Mouse (Mus musculus): Measurements from ENCODE around the gene Zfp512b. TPM values are rescaled to one million over a fixed set of nuclear protein-coding genes. Genes with fewer than 3 reads are reported as not detected.
A peak's percentile ranks its signal among the peaks of the same experiment; 100 is the strongest.

Gene Zfp512b
- polyA plus RNA-seq, 1 experiment, result 64.1 TPM

DNA sequence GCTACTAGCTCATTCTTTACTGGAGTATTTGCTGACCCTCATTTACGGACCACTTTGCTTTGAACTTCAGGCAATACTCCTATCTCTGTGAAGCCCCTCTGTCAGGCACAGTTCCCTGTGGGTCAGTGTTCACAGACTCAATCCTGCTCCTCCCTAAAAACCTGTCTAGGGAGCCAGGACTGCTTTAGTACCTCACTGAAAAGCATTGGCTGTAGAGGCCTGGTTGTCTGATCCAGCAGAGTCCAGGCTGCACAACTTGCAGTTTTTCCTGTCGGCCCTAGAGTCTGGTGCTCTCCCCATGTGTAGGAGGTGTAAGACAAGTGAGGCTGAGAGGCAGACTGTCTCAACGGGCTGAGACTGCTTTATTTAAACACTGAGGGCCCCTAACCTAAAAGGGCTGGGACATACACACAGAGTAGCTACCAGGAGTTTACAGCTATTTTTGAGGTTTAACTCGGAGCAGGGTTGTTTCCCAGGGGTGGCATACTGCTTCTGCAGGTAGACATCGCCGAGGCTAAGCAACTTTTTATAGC lies 7.7 kb upstream of the Zfp512b start:
- TF ChIP-seq CTCF (IDR thresholded peaks at IDR 0.05; ENCODE audit: extremely low read depth, insufficient read depth, low read length) (no peak), POLR2A (IDR thresholded peaks at IDR 0.05; ENCODE audit: extremely low read depth, insufficient read depth, low read length) (0 out of 2 replicates have a peak, but pooled peaks have one; percentile 13)
- H3K27ac ChIP-seq (ENCODE audit: insufficient read depth, low read length), result peak overlapping the region; percentile 77; the same call in 1 of the 2 replicates
- peak overlapping the region; percentile 72; the same call in 1 of the 2 replicates for H3K4me3 ChIP-seq (ENCODE audit: insufficient read depth, low read length)
- H3K4me1 ChIP-seq (ENCODE audit: control insufficient read depth, insufficient read depth, low read length), result peaks cover 2% of the 10 kb centered on the region; the same call in 1 of the 2 replicates

- Histone ChIP-seq H3K4me1 (ENCODE audit: control insufficient read depth, insufficient read depth, low read length) (peaks cover 2% of the 10 kb centered on the region; the same call in 1 of the 2 replicates), H3K4me3 (ENCODE audit: insufficient read depth, low read length) (peak within 1 kb of the TSS; percentile 65), H3K27ac (ENCODE audit: insufficient read depth, low read length) (peak within 1 kb of the TSS; percentile 86)
- TF ChIP-seq CTCF (IDR thresholded peaks at IDR 0.05; ENCODE audit: extremely low read depth, insufficient read depth, low read length), result no peak
- TF ChIP-seq POLR2A (IDR thresholded peaks at IDR 0.05; ENCODE audit: extremely low read depth, insufficient read depth, low read length), result 0 out of 2 replicates have a peak, but pooled peaks have one; percentile 51
Observed at GRCm38 (mm10) chr2:181598454-181599351, 6.1 kb upstream of the Zfp512b start, which contains the start of gene Samd10. TSS of gene Samd10 (minus strand) at chr2:181599212.

- Histone ChIP-seq H3K27ac (ENCODE audit: insufficient read depth, low read length) (no peak overlapping the region), H3K4me3 (ENCODE audit: insufficient read depth, low read length) (no peak overlapping the region; the same call in 1 of the 2 replicates), H3K4me1 (ENCODE audit: control insufficient read depth, insufficient read depth, low read length) (peaks cover 2% of the 10 kb centered on the region; the same call in 1 of the 2 replicates)
- no peak for TF ChIP-seq POLR2A (IDR thresholded peaks at IDR 0.05; ENCODE audit: extremely low read depth, insufficient read depth, low read length)
- no peak for TF ChIP-seq CTCF (IDR thresholded peaks at IDR 0.05; ENCODE audit: extremely low read depth, insufficient read depth, low read length)
Observed at GRCm38 (mm10) chr2:181597378-181598061, 4.9 kb upstream of the Zfp512b start.

DNA sequence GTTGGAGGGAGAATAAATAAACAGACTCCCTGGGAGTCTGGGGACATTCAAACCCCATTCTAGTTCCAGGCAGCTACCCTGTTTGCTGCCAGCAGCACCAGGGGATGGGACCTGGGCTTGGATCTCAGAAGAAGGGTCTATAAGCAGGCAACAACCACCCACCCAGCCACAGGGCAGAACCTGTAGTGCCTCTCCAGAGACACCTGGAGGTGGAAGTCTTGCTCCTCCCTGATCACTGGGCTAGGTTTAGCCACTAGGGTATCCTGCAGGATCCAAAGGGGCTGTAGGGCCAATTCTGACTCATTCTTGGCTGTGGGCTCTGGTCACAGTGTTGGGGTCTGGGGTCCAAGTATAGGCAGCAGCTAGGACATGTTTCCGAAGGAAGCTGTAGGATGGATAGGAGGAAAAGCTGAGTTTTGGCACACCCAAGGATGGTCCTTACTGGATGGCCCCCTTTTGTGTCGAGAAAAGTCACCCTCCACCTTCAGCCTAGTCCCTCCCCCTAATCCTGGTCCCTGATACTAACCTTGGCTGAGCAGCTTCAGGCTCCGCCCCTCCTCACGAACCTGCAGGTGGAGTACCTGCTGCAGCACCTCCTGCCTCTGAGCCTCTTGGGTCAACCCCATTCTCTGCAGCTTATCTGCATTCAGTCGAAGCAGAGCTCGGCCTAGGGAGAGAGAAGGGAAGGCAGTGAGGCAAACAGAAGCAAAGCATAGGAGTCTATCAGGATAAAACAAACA lies 3.8 kb upstream of the Zfp512b start:
- peaks cover 2% of the 10 kb centered on the region; the same call in 1 of the 2 replicates for H3K4me1 ChIP-seq (ENCODE audit: control insufficient read depth, insufficient read depth, low read length)
- H3K4me3 ChIP-seq (ENCODE audit: insufficient read depth, low read length), result no peak overlapping the region
- TF ChIP-seq POLR2A (IDR thresholded peaks at IDR 0.05; ENCODE audit: extremely low read depth, insufficient read depth, low read length) (no peak), CTCF (IDR thresholded peaks at IDR 0.05; ENCODE audit: extremely low read depth, insufficient read depth, low read length) (no peak)
- H3K27ac ChIP-seq (ENCODE audit: insufficient read depth, low read length), result no peak overlapping the region

DNA sequence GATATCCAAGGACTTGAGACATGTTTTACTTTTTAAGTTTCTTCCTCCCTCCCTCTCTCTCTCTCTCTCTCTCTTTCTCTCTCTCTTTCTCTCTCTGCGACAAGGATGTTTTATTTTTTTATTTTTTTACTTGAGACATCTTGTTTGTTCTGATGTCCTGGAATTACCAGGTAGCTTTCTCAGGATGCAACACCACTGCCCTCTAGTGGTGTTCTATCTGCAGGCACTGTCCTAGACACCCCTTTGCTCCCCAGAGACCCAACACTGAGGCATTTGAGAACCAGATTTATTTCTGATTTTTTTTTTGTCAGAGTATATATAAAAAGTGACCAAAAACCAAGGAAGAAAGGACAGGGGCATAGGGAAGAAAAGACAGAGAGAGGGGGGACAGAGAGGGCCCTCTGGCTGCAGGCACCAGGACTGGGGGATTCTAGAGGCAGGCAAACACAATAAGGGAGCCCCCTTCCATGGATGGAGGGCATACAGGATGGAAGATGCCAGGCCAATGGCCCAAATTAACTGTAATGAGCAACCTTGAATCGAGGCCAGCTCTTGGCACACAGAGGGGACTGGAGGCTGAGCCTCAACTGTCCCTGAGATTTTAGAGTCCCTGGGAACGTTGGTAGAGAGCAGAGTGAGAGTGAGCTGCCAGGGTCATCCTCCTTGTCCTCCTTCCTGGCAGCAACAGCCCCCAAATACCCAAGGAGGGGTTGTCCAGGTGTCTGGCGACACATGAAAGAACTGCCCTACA lies 2.5 kb upstream of the Zfp512b start:
- Histone ChIP-seq H3K4me1 (ENCODE audit: control insufficient read depth, insufficient read depth, low read length) (peaks cover under 1% of the 10 kb centered on the region; the same call in 1 of the 2 replicates), H3K27ac (ENCODE audit: insufficient read depth, low read length) (no peak overlapping the region), H3K4me3 (ENCODE audit: insufficient read depth, low read length) (no peak overlapping the region)
- TF ChIP-seq POLR2A (IDR thresholded peaks at IDR 0.05; ENCODE audit: extremely low read depth, insufficient read depth, low read length) (no peak), CTCF (IDR thresholded peaks at IDR 0.05; ENCODE audit: extremely low read depth, insufficient read depth, low read length) (peak; percentile 73)

DNA sequence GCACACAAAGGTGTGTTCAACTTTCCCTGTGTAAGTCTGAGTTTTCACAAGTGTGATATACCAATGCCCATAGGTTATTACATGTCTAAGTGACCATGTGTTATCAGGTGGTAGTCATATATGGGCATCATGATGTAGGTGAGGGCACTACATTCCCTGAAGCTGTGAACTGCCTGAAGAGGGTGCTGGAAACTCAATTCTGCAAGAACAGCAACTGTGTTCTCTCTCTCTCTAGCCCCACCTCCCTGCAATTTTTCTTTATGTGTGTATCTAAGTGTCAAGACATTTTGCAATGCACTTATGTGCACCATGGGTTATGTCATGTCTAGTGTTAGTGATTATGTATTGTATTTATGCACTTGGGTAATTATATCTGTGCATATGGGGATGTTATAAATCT lies 1.3 kb upstream of the Zfp512b start:
- H3K4me1 ChIP-seq (ENCODE audit: control insufficient read depth, insufficient read depth, low read length), result no peaks in the 10 kb centered on the region
- H3K4me3 ChIP-seq (ENCODE audit: insufficient read depth, low read length), result no peak overlapping the region
- TF ChIP-seq CTCF (IDR thresholded peaks at IDR 0.05; ENCODE audit: extremely low read depth, insufficient read depth, low read length), result no peak
- TF ChIP-seq POLR2A (IDR thresholded peaks at IDR 0.05; ENCODE audit: extremely low read depth, insufficient read depth, low read length), result no peak
- H3K27ac ChIP-seq (ENCODE audit: insufficient read depth, low read length), result no peak overlapping the region; the same call in 1 of the 2 replicates

DNA sequence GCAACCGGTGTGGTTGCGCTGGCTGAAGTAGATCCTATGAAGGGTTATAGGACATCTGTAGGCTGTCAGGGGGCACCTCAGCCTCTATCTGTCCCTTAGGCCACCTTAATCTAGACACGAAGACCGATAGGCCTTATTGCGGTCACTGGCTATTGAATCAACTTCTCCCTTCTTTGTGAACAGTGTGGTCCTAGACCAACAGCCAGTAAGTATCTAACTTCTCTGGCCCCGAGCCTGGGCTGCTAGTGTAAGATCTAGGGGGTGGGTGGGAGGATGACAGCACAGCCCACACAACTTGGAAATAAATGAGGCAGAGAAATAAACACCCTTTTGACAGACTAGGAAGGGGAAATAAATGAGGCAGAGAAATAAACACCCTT lies 429 bp upstream of the Zfp512b start:
- H3K4me1 ChIP-seq (ENCODE audit: control insufficient read depth, insufficient read depth, low read length), result no peaks in the 10 kb centered on the region
- peak overlapping the region; percentile 97 for H3K4me3 ChIP-seq (ENCODE audit: insufficient read depth, low read length)
- peak overlapping the region; percentile 87 for H3K27ac ChIP-seq (ENCODE audit: insufficient read depth, low read length)
- TF ChIP-seq CTCF (IDR thresholded peaks at IDR 0.05; ENCODE audit: extremely low read depth, insufficient read depth, low read length) (no peak), POLR2A (IDR thresholded peaks at IDR 0.05; ENCODE audit: extremely low read depth, insufficient read depth, low read length) (no peak)

DNA sequence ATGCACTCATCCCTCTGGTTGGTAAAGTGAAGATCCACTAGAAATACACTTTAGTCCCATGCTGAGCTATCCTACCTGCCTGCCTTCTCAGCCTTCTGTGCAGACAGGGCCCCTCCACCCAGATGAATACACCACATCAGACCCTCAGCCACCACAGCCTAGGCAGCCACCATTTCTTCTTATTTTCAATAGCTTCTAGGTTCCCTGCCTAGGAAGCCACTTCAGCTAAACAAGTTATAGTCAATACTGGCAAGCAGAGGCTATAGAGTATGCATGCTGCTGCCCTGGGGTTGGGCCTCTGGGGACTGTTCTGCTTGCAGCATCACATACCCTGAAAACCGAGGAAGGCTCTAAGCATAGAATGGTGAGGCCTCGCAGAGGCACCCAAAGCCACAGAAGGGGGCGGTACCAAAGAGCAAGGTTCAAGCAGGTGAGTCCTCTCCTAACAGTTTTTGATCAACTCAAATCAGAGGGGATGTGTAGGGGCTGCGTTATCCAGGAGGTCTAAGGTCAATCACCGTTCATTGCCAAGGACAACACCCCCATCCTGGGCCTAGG lies 996 bp downstream of the Zfp512b start, which contains the start of gene Prpf6:
TSS of gene Prpf6 (plus strand) at position 341 of the 558 bp plus-strand sequence.
- Histone ChIP-seq H3K4me3 (ENCODE audit: insufficient read depth, low read length) (peak within 1 kb of the TSS; percentile 97), H3K27ac (ENCODE audit: insufficient read depth, low read length) (peak within 1 kb of the TSS; percentile 99), H3K4me1 (ENCODE audit: control insufficient read depth, insufficient read depth, low read length) (no peaks in the 10 kb centered on the region)
- no peak for TF ChIP-seq CTCF (IDR thresholded peaks at IDR 0.05; ENCODE audit: extremely low read depth, insufficient read depth, low read length)
- no peak for TF ChIP-seq POLR2A (IDR thresholded peaks at IDR 0.05; ENCODE audit: extremely low read depth, insufficient read depth, low read length)
